Mouse (Mus musculus): ENCODE measurements around the gene Pappa2.

- TF ChIP-seq CTCF (IDR thresholded peaks at IDR 0.05; ENCODE audit: control insufficient read depth, insufficient read depth, insufficient replicate concordance, low read depth, low read length) (no peak), POLR2A (IDR thresholded peaks at IDR 0.05; ENCODE audit: control insufficient read depth, low read depth, low read length) (no peak)
These were observed 23.9 kb downstream of the Pappa2 start for GRCm38 (mm10) chr1:158956361-158956760.

Measured in testis, adult 2 months (tissue).